Mouse (Mus musculus) liver, adult (tissue): ENCODE measurements around the gene Psen2.

Experiments
- GATA4 ChIP-seq: IDR thresholded peaks from 2 replicates; pipeline ENCODE4 v1.6.1; 2014; ENCODE audit warnings: mild to moderate bottlenecking, low read length; ENCODE audit not compliant: insufficient replicate concordance

Gene Psen2

DNA sequence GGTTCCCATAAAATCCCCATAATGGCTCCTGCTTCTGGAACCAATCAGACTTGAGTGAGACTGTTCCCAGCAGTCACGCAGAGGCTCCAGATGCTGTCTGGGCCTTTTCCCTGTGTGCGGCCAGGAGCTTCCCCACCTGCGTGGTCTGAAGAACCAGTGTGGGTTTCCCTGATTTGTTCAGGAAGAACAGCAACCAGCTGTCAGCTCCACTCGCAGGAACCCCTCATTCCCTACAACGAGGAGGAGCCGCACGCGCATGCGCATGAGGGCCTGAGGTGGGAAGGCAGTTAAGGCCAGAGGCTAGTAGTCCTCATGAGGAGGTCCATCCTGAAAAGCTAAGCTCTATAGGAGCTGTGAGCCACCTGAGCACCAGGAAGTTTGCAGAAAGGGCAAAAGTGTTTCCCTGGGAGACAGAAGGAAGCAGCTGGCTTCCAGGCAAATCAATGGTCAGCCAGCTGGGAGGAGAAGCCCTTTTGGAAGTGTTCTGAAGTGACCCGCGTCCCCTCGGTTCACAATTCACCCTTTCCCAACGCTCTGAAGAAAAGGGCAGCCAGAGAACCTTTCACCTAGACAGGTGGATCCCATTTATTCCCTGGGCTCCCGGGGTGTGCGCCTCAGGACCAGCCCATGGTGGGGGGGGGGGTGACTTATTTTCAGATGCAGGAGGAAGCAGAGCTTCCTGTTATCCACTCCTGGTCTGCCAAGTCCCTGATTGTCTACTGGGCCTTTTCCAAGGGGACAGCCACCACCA, 23.0 kb upstream of the Psen2 start:
- TF ChIP-seq GATA4: no peak; the same call in 1 of the 2 replicates

- no peak for TF ChIP-seq GATA4
Observed at GRCm38 (mm10) chr1:180283813-180284768, 20.9 kb upstream of the Psen2 start.

GRCm38 (mm10) chr1:180282581-180282980, 19.3 kb upstream of the Psen2 start:
- no peak for TF ChIP-seq GATA4

GRCm38 (mm10) chr1:180279648-180280047, 16.4 kb upstream of the Psen2 start:
- TF ChIP-seq GATA4: no peak

DNA sequence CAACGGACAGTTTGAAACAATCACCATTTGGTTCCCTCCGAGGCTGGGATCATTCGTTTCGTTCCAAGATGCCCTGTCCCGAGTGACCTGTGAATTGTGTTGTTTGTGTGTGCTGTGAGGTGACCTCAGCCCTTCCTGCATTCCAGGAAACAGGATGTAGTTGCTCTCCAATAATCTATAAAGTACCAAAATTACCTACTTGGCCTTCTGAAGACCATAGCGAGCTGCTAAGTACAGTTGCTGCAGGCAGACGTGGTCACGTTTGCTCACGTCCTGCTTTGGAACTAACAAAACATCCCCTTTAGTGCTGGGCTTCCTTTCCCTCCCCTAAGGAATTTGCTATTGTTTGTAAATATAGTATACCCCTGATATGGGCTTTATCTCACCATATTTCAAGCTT, 14.3 kb upstream of the Psen2 start:
- TF ChIP-seq GATA4: peak; percentile 77

GRCm38 (mm10) chr1:180274725-180275308, 11.6 kb upstream of the Psen2 start:
- TF ChIP-seq GATA4: no peak

GRCm38 (mm10) chr1:180269033-180269432, 5.8 kb upstream of the Psen2 start:
- TF ChIP-seq GATA4: no peak

DNA sequence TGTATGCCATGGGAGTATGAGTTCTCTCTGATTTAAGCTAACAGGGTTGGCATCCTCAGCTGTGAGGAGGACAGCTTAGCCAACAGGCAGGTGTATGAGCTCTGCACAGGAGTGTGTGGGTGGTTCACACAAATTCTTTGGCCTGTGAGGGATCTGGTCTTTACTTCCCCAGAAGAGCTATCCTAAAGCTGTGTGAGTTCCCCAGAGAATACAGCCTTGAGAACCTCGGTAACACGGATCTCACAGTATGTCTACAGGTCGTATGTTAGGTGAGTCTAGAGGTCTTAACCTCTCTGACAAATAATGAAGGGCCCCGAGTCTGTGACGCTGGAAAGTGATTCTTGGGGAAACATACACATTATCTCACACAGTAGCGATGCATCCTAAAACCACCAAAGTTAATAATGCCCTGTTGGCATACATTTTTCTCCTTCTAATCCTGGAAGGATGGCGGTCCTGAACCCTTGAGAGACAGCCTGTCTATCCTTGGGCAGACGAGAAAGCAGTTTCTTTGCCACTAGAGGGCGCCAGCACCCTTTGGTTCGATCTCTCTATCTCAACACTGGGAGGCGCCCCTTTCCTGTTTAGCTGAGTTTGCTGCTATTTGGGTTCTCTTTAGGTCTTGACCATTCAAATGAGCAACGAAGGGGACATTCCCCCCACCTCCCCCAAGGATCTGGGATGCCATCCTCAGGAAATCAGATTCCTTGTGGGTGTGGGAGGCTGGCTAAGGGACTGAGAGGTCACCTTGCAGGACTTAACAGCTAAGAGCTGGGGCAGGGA, 5.2 kb upstream of the Psen2 start:
- TF ChIP-seq GATA4: no peak

- TF ChIP-seq GATA4: no peak
Observed at GRCm38 (mm10) chr1:180267151-180267550, 3.9 kb upstream of the Psen2 start.

DNA sequence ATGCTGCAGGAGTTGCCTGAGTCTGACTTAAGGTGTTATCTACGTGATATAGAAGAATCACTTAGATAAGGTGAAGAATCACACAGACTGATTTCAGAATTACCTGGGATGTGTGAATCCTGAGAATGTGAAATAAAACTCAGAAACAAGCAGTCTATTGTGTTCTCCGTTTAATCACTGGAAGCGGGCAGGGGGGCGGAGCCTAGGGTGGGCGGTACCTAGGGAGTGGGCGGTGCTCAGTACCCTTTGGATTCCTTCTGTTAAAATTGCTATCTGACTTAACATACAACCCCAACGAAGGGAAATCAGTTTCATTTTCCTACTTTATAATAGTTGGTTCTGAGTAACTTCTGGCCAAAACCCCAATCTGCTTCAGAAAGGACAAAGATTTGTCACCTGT, 2.2 kb upstream of the Psen2 start:
- no peak for TF ChIP-seq GATA4

DNA sequence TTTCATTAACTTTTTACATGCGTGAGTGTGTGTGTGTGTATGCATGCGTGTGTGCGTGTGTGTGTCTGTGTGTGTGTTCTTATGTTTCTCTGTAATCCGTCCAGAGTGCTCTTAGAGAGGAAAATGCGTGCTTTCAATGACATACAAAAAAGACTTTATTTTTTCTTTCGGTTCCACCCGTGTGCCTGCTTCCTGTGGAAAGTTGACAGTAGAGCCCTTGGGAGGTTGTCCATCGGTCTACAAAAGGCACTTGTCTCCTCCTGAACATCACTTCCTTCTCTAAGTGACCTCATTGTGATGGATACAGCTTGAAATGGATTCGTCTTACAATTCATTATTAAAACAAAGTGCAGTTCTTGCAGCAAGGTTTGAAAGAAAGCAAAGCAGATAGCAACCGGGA, 1.6 kb upstream of the Psen2 start:
- no peak for TF ChIP-seq GATA4

- TF ChIP-seq GATA4: no peak
Observed at GRCm38 (mm10) chr1:180264389-180264788, 1.2 kb upstream of the Psen2 start.

DNA sequence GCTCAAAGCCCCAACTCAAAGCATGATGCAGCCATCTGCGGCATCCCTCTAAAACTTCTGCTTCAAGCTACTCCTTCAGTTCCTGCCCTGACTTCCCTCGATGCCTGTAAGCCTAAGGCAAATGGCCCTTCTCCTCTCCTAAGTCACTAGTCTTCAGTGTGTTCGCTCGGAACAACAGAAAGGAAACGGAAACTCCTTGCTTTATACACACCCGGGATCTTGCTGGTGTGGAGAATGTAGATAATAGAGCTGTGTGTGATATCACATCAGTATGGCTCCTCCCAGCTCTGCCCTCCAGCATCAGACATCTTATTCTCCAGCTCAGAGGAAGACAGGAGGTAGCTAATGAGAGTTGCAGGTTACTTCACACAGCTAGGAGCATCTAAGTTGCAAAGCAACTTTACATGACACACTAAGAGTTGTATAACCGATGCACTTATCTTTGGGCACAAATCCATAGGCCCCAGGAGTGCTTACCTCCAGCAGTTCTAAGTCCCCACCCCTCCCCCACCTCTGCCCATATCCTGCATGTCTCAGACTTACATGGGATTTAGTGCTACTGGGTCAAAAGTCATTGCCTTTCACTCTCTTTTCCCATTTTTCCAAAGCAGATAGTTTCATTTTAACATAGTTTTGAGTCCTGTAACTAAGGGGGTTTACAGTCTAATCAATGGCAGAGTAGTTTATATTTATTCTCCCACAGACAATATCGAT, 1.2 kb downstream of the Psen2 start:
- no peak for TF ChIP-seq GATA4

GRCm38 (mm10) chr1:180261415-180261814, 1.8 kb downstream of the Psen2 start:
- no peak for TF ChIP-seq GATA4
